Mouse (Mus musculus) cerebellum, adult 9-10 months (tissue): ENCODE data around the gene Socs7.

Experiments used
- DNase-seq: peaks from one replicate; pipeline ENCODE4 v3.0.0; 2022

Socs7 gene

DNA sequence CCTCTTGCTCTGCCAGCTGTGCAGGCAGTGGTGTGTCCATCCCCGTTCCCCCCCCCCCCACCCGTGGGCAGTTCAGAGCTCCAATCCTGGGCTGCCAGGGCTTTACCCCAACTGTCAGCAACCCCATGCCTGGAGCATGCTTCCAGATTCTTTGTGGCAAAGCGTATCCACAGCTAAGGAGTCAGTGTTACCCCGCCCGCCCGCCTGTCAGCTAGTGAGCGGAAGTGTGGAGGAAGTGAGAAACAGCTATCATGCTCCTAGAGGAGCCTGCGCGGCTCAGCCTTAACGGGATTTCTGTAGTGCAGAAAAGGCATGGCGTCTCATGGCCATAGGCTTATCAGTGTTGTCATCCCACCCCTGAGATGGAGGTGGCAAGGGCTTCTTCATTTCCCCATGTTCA, 31.8 kb downstream of the Socs7 start:
- no peak for DNase-seq

GRCm38 (mm10) chr11:97398506-97398905, 36.2 kb downstream of the Socs7 start:
- no peak for DNase-seq

DNA sequence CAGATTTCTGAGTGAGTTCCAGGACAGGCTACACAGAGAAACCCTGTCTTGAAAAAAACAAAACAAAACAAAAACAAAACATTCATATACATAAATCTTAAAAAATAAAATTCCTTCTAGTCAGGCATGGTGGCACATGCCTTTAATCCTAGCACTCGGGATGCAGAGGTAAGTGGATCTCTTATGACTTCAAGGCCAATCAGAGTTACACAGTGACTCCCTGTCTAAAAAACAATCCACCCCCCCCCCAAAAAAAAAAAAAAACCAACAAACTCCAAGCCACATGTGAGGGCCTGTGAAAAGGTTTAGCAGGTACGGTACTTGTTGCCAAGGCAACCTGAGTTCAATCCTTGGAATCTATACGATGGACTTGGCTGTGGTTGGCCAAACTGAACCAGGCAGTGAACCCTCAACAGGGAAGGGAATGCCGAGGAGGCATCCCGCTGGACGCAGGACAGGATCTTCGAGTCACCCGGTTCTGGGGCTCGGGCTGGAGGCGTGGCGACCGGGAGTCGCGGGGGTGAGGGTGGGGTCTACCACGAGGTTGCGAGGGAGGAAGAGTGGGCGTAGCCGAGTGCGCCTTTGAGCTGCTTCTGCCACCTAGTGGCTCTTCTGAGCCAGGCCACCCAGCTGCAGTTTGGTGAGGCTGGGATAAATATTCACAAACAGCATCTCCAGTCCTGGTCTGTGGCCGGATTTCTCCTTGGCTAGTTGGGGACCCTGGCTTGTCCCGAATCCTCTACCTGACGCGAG, 37.8 kb downstream of the Socs7 start:
- DNase-seq = peak; percentile 90

DNA sequence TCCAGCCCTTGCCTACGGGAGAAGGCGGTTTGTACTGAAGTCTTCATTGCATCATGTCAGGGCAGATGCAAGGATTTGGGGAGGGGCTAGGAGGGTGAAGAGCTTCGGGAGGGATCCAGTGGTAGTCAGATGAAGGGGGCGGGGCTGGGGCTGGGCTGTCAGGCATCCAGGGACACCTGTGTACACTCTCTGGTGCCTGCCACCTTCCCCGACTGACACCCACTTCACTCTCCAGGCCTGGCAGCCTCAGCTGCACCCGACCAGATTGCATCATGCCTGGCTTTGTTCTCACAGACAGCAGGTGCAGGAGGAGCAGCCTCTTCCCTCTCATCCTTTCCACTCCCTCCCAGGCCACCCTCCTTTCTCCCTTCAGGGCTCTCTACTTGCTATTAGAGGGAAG, 38.7 kb downstream of the Socs7 start:
- peak; percentile 87 for DNase-seq

DNA sequence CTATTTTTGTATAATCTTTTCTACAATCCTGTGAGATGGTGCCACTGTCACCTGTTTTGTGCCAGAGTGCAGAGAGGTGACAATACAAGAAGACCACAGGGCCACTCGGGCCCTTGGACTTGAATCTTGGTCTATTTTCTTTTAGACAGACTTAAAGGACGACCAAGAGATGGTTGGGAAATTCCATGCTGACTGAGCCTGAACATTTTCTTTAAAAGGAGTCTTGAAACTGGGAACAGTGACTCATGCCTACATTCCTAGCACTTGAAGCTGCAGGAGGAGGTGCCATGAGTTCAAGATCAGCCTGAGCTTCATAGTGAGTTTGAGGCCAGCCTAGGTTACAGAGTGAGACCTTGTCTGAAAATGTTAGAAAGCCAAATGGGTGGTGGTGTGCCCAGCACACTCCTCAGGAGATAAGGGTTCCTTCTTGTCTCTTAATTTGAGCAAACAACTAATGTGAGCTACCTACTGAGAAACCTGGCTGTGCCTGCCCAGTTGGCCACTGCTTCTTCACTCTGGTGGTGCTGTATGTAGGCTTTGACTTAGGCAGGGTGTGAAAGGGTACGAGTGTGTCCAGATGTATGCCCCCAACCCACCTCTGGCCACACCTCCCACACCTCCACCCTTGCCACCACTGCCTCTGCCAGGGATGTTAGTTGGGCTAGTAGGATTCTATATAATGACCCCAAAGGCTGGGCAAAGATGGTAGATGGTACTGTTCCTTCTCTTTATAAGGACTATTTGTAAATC, 39.5 kb downstream of the Socs7 start:
- peak; percentile 53 for DNase-seq

- DNase-seq = no peak
Observed at GRCm38 (mm10) chr11:97402746-97403145, 40.4 kb downstream of the Socs7 start.

- DNase-seq = peak; percentile 61
Observed at GRCm38 (mm10) chr11:97403614-97404183, 41.3 kb downstream of the Socs7 start.

GRCm38 (mm10) chr11:97404184-97404760, 41.9 kb downstream of the Socs7 start:
- DNase-seq = peak; percentile 62

DNA sequence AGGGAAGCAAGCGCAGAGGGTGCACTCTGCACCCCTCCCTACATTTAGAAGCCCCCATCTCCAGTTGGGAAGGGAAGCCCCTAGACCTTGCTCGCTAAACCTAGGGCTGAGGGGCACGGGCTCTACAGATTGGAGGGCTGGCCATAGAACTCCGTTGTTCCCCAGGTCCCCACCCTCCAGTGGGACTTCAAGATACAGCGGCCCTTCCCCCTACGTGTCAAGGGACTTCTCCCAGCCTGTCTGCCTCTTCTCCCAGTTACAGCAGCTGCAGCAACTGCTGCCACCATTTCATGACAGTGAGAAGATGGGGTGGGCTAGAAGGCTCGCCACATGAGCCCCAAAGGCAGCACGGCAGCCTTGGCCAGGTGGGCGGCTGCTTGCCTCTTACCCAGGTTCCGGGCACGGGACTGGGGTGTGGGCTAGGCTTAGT, 42.4 kb downstream of the Socs7 start:
- DNase-seq = no peak

DNA sequence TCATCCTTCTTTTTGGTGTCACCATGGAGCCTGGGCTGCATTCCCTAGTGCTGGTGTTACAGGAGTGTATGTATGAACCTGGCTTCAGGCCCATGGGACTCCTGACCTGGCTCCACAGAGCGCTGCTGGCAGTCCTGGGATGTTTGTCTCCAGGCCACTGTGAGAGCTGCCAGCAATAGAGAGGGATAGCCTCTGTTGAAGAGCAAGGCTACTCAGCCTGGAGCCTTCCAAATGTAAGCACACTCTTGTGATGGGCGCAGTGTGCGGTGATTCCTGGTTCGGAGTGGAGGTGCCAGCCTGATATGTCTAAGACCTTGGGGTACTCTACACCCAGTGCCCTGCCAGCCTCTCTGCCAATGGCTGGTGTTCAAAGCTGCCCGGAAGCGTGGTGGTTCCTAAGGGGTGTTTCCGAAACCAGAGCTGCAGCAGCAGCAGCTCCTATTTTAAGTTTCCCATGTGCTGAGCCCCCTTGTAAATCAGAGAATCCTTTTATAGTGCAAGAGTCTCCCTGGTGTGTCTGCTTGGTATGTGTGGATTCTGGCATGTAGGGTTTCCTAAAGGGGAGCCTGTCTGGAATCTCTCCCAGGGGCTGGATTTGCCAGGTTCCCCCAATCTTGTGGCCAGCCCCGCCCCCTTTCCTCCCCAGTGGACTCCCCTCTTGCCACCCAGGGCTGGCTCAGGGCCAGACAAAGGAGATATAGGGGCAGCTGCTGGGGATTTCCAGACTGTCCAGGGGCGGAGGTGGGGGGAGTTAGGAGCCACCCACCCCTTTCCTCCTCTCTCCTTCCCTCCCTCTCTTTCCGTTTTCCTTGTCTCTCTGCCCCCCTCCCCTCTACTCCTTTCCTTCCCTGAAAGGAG, 44.0 kb downstream of the Socs7 start:
- DNase-seq = peak; percentile 69

- DNase-seq = no peak
Observed at GRCm38 (mm10) chr11:97407456-97407855, 45.1 kb downstream of the Socs7 start.

DNA sequence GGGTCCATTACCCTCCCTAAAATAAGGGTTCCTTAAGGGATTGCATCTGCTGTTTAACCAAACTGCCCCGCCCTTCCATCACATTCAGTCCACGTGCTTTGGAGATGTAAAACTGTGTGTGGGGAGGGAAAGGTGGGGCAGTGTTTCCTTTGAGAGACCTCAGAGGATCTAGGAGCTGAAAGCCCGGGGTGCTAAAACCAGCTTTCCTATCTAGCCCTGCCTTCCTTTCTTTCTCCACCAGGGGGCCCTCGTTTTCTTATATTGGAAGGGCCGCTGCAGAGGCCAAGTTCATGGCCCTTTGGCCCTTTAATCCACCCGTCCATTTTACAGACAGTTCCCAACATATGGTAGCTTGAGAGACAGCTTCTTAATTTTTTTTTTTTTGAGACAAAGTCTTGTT, 45.8 kb downstream of the Socs7 start:
- DNase-seq = peak; percentile 92

- no peak for DNase-seq
Observed at GRCm38 (mm10) chr11:97410958-97411357, 48.6 kb downstream of the Socs7 start.

GRCm38 (mm10) chr11:97412117-97412516, 49.8 kb downstream of the Socs7 start:
- DNase-seq = no peak

DNA sequence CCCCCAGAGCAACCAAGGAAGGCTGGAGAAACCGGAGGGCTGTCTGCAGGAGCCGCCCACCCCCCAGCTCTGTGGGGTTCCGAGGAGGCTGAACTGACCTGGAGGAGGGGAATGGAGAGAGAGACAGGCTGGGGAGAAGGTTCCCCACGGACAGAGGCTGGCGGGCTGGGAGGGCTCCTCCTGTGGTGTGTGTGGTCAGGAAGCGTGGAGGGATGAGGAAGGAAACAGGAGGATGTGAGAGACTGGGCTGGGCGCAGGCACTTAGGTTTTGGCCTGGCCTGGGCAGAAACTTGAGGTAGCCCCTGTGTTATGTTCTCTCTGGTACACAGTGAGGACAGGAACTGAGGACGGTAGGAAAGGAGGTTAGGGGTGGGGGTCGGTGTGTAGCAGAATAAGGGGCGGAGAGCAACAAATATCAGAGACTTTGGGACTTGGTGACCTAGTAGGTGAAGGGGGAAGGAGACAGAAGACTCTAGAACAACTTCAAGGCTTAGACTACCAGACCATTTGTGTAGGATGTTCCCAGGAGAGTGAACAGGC, 50.5 kb downstream of the Socs7 start:
- DNase-seq = no peak

DNA sequence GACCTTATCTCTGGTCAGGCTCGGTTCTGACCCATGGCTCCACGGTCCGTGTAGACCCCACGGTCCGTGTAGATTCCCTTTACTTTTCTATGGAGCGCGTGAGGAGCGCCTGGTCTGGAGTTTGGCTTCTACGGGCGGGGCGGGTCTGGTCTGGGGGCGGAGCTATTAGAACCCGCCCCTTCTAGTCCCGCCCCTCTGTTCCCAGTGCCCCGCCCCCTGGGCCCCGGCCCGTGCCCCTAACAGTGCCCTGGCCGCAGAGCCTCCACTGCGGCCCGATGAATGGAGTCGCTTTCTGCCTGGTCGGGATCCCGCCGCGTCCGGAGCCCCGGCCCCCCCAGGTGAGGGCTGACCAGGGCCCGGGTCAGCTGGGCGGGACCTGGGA, 53.0 kb downstream of the Socs7 start, which contains the start of gene Arhgap23:
Gene Arhgap23 (plus strand): TSS at position 204 of the 382 bp plus-strand sequence.
- no peak for DNase-seq

DNA sequence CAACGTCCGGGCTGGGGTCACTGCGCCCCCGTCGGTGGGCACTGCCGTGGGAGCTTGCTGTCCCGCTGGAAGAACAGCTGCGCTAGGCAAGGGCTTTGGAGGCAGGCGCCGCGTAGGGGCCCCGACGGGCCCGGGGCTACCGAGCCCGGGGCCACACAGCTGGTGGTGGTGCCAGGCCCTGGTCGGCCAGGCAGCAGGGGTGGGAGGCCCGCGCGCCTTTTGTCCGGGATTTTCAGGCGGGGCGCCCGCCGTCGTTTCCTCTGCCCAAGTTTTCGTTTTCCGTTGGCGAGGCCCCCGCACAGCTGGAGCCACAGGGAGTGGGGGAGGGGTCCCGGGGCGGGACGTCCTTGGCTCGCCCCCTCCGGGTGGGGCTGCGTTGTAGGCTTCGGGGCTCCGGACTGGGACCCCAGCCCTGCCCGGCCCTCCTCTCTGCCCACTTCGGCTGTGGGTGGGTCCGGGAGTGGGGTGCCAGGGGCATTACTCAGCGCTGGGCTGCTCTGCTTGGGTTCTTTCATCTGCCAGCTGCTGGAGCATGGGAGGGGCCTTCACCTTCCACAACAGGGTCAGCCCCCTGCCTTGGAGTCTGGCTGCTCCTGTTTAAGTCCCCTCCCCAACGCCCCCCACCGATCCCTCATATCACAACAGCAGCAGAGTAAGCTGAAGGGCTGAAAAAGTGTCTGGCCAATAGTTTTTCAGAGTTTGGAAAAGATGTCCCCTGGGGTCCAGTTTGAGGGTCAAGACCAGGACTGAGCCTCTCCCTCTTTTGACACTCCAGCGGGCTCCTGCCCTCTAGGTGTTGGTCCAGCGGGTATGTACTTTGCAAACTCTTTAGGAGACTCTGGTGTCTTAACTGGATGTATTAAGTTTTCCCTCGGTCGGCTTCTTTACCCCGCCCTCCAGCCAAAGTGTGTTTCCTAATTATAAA, 53.6 kb downstream of the Socs7 start:
- no peak for DNase-seq

DNA sequence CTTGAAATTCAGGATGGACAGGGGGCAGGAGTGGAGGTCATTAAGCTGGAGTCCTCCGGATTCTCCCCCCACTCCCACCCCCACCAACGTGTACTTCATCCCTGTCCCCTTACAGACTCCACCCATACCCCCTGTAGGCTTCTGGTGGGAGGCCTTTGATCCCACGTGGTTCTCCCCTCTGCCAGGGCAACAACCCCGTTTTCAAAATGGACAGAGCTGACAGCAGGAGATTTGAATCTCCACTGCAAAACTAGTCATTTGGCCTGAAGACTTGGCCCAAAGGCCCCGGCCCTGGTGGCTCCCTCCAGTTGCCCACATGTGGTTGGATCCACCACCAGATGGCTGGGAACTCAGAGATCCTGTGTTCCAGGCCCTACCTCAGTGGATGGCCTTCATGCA, 54.3 kb downstream of the Socs7 start:
- DNase-seq = no peak

- no peak for DNase-seq
Observed at GRCm38 (mm10) chr11:97418834-97419539, 56.6 kb downstream of the Socs7 start.

- DNase-seq = no peak
Observed at GRCm38 (mm10) chr11:97419540-97419900, 57.2 kb downstream of the Socs7 start.

DNA sequence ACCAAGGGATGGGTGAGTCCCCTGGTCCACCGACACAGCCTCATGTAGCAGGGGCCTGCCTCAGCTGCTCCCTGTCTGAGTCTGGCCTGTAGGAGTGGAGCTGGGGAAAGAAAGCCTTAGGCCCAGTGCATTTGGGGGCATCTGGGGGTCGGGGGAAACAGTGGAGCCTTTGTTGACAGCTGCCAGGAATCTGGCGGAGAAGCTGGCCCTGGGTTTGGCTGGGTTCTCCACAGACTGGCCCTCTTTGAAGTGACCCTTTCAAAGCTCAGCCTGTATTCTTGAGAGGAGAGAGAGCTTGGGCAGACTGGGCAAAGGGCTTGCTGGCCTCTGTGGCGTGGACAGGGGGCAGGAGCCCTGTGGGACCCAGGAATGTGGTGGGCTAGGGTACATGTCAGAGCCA, 60.2 kb downstream of the Socs7 start:
- DNase-seq = no peak
